In genomic region chr8:46943337-46943736, GRCm38 (mm10) we compare ENCODE assay signal across 22 mouse cellular contexts. TPM values are rescaled to one million over a fixed set of nuclear protein-coding genes. Genes with fewer than 3 reads are reported as not detected.
DNase-seq lines count a peak whose midpoint lies in the region; ATAC-seq and TF ChIP-seq lines count a peak whose summit lies in the region.
"Had no signal": no experiment of that assay in that cellular context is flagged by ENCODE, and none has a peak within 500 bp of the region (broad histone marks: within the 10 kb centered on the region; RNA-seq: fewer than 3 reads in every experiment).

No protein-coding gene starts in this region.

- no peak for ATAC-seq in kidney, embryonic 15.5 days (replicated peaks; ENCODE audit: low FRiP score)
- ATAC-seq in hindbrain, embryonic 12.5 days (ENCODE audit: low FRiP score), result no peak
- ATAC-seq: forebrain, embryonic 13.5 days; forebrain, postnatal 0 days had no signal

- in situ Hi-C loops in CH12.LX (cut with MboI; ENCODE audit: low pct_ligation_motif_present, low pct_unique_long_range_greater_than_20kb, low sequenced_read_pairs), result loop anchor here (25.0 kb wide), 1 partner anchor 731 kb away; the partner anchor contains the start of gene Slc25a4

- H3K27ac ChIP-seq in CH12.LX (ENCODE audit: insufficient read depth, low read depth), result peak overlapping the region; percentile 85
- H3K27ac ChIP-seq in kidney, embryonic 15.5 days, result no peak overlapping the region
- H3K27ac ChIP-seq in hindbrain, embryonic 12.5 days, result no peak overlapping the region
- H3K27ac ChIP-seq: embryonic facial prominence, embryonic 10.5 days; forebrain, embryonic 13.5 days; heart, embryonic 10.5 days; heart, embryonic 15.5 days; hindbrain, embryonic 15.5 days had no signal

- H3K4me2 ChIP-seq in CH12.LX (ENCODE audit: insufficient read depth, low read depth, poor library complexity, severe bottlenecking), result no peak overlapping the region
- no peak overlapping the region for H3K4me2 ChIP-seq in kidney, embryonic 15.5 days
- H3K4me2 ChIP-seq in hindbrain, embryonic 12.5 days (replicated peaks), result no peak overlapping the region
- H3K4me2 ChIP-seq: forebrain, embryonic 13.5 days; heart, embryonic 15.5 days; hindbrain, embryonic 15.5 days had no signal

- 0 out of 2 replicates have a peak, but pooled peaks have one; percentile 22 for TF ChIP-seq POLR2A in CH12.LX (IDR thresholded peaks at IDR 0.05; ENCODE audit: low read depth, low read length)

- no peaks in the 10 kb centered on the region for H3K36me3 ChIP-seq in CH12.LX (replicated peaks in 1 of 2; ENCODE audit: control insufficient read depth in 1 of 2, insufficient read depth in 1 of 2, low read length in 1 of 2)
- no peaks in the 10 kb centered on the region for H3K36me3 ChIP-seq in kidney, embryonic 15.5 days
- no peaks in the 10 kb centered on the region for H3K36me3 ChIP-seq in hindbrain, embryonic 12.5 days
- H3K36me3 ChIP-seq: embryonic facial prominence, embryonic 10.5 days; heart, embryonic 10.5 days; heart, embryonic 15.5 days; hindbrain, embryonic 15.5 days had no signal

- H3K4me3 ChIP-seq in CH12.LX (replicated peaks in 1 of 3; ENCODE audit: low read depth in 2 of 3, low read length in 2 of 3, poor library complexity in 1 of 3), result no peak overlapping the region
- H3K4me3 ChIP-seq in kidney, embryonic 15.5 days (replicated peaks), result no peak overlapping the region
- H3K4me3 ChIP-seq in hindbrain, embryonic 12.5 days, result no peak overlapping the region
- H3K4me3 ChIP-seq: embryonic facial prominence, embryonic 10.5 days; forebrain, embryonic 13.5 days; heart, embryonic 10.5 days; heart, embryonic 15.5 days; hindbrain, embryonic 15.5 days had no signal

- H3K9ac ChIP-seq in CH12.LX (ENCODE audit: insufficient read depth, low read depth), result no peak overlapping the region
- H3K9ac ChIP-seq in kidney, embryonic 15.5 days, result no peak overlapping the region
- no peak overlapping the region for H3K9ac ChIP-seq in hindbrain, embryonic 12.5 days
- H3K9ac ChIP-seq: forebrain, embryonic 13.5 days; forebrain, postnatal 0 days; heart, embryonic 15.5 days; hindbrain, embryonic 15.5 days had no signal

- H3K27me3 ChIP-seq in CH12.LX (replicated peaks), result no peaks in the 10 kb centered on the region
- H3K27me3 ChIP-seq in kidney, embryonic 15.5 days, result no peaks in the 10 kb centered on the region
- H3K27me3 ChIP-seq in hindbrain, embryonic 12.5 days, result no peaks in the 10 kb centered on the region
- H3K27me3 ChIP-seq: forebrain, embryonic 13.5 days; heart, embryonic 15.5 days; hindbrain, embryonic 15.5 days had no signal

- TF ChIP-seq EP300 in CH12.LX (IDR thresholded peaks at IDR 0.05; ENCODE audit: low read length), result peak; percentile 48; the same call in 1 of the 2 replicates

- no peak for TF ChIP-seq RAD21 in CH12.LX (IDR thresholded peaks at IDR 0.05; ENCODE audit: low read depth, low read length)

- no peak for TF ChIP-seq CTCF in CH12.LX (conservative IDR thresholded peaks at IDR 0.05 in 1 of 2, IDR thresholded peaks at IDR 0.05 in 1 of 2; ENCODE audit: low read depth in 2 of 2, low read length in 2 of 2)

- peak; percentile 19 for DNase-seq in testis, postnatal 10 days (ENCODE audit: low spot score)
- no peak for DNase-seq in testis, postnatal 14 days (ENCODE audit: low spot score)
- DNase-seq in CH12.LX (ENCODE audit: extremely low read depth), result peak; percentile 66
- peak; percentile 28 for DNase-seq in naive thymus-derived CD4-positive, alpha-beta T cell, adult 2 months (ENCODE audit: low read depth)
- DNase-seq in layer of hippocampus, adult 18-20 months (ENCODE audit: low spot score in 2 of 2), result no peak
- no peak for DNase-seq in left cerebral cortex, adult 9 months (ENCODE audit: low spot score in 2 of 2)
- DNase-seq: adrenal gland, adult 8-10 months; adrenal gland, postnatal 36 days; cerebellum, adult 2 months; cerebellum, postnatal 10 days; forebrain, postnatal 0 days; gastrocnemius, postnatal 14 days; heart, postnatal 14 days had no signal

- dilution Hi-C loops in CH12.LX (cut with MboI; ENCODE audit: extremely low pct_ligation_motif_present, extremely low pct_unique_long_range_greater_than_20kb, low sequenced_read_pairs), result no loop called here

- peaks cover 14% of the 10 kb centered on the region for H3K9me3 ChIP-seq in CH12.LX (replicated peaks; ENCODE audit: low read length)
- no peaks in the 10 kb centered on the region for H3K9me3 ChIP-seq in kidney, embryonic 15.5 days (replicated peaks)
- 0 out of 2 replicates have a peak, but pooled peaks cover 4% of the 10 kb centered on the region for H3K9me3 ChIP-seq in hindbrain, embryonic 12.5 days (replicated peaks)
- H3K9me3 ChIP-seq: heart, embryonic 10.5 days; heart, embryonic 15.5 days; hindbrain, embryonic 15.5 days had no signal

- H3K79me2 ChIP-seq in CH12.LX (replicated peaks; ENCODE audit: control insufficient read depth, extremely low read depth, insufficient read depth, poor library complexity, severe bottlenecking), result no peaks in the 10 kb centered on the region

- peaks cover 28 to 64% of the 10 kb centered on the region in 2 experiments for H3K4me1 ChIP-seq in CH12.LX (ENCODE audit: control insufficient read depth in 1 of 2, insufficient read depth in 2 of 2)
- peaks cover 20% of the 10 kb centered on the region for H3K4me1 ChIP-seq in kidney, embryonic 15.5 days
- 0 out of 2 replicates have a peak, but pooled peaks cover 4% of the 10 kb centered on the region for H3K4me1 ChIP-seq in hindbrain, embryonic 12.5 days
- H3K4me1 ChIP-seq: forebrain, embryonic 13.5 days; heart, embryonic 10.5 days; heart, embryonic 15.5 days; hindbrain, embryonic 15.5 days had no signal

- 91% methylated on average over 4 of the region's 4 CpGs for WGBS in kidney, embryonic 15.5 days
- WGBS in hindbrain, embryonic 12.5 days, result 87% methylated on average over 4 of the region's 4 CpGs

TF ChIP-seq in CH12.LX, 34 proteins besides CTCF, POLR2A, EP300 and RAD21 (continues in another document):
- TF ChIP-seq MEF2A (IDR thresholded peaks at IDR 0.05; ENCODE audit: borderline replicate concordance, low read depth, low read length), result peak; percentile 73
- 0 out of 2 replicates have a peak, but pooled peaks have one; percentile 14 for TF ChIP-seq CHD2 (IDR thresholded peaks at IDR 0.05; ENCODE audit: low read length)
- TF ChIP-seq ZMIZ1 (IDR thresholded peaks at IDR 0.05; ENCODE audit: low read depth, low read length), result no peak
- TF ChIP-seq NELFE (IDR thresholded peaks at IDR 0.05; ENCODE audit: low read depth, low read length), result no peak
- TF ChIP-seq MYC (IDR thresholded peaks at IDR 0.05; ENCODE audit: low read depth, low read length), result no peak
- 0 out of 2 replicates have a peak, but pooled peaks have one; percentile 7 for TF ChIP-seq SMC3 (IDR thresholded peaks at IDR 0.05; ENCODE audit: low read depth, low read length)
- 0 out of 2 replicates have a peak, but pooled peaks have one; percentile 48 for TF ChIP-seq RCOR1 (conservative IDR thresholded peaks at IDR 0.05; ENCODE audit: low read depth, low read length)
- no peak for TF ChIP-seq GABPA (IDR thresholded peaks at IDR 0.05; ENCODE audit: insufficient replicate concordance, low read depth, low read length)
- no peak for TF ChIP-seq ELF1 (IDR thresholded peaks at IDR 0.05; ENCODE audit: low read depth, low read length)
- TF ChIP-seq NRF1 (IDR thresholded peaks at IDR 0.05; ENCODE audit: low read depth, low read length), result no peak
- TF ChIP-seq ZC3H11A (IDR thresholded peaks at IDR 0.05; ENCODE audit: low read depth, low read length), result no peak
- no peak for TF ChIP-seq E2F4 (IDR thresholded peaks at IDR 0.05; ENCODE audit: insufficient replicate concordance, low read depth, low read length)
- TF ChIP-seq TCF12 (IDR thresholded peaks at IDR 0.05; ENCODE audit: low read depth, low read length), result peak; percentile 56
- TF ChIP-seq ETS1 (conservative IDR thresholded peaks at IDR 0.05; ENCODE audit: low read depth, low read length), result peak; percentile 77
- TF ChIP-seq ZNF384 (IDR thresholded peaks at IDR 0.05; ENCODE audit: low read depth, low read length), result peak; percentile 84
- no peak for TF ChIP-seq JUN (IDR thresholded peaks at IDR 0.05; ENCODE audit: insufficient read depth, low read depth, low read length)
- TF ChIP-seq JUND (conservative IDR thresholded peaks at IDR 0.05; ENCODE audit: low read depth, low read length), result no peak
- peak; percentile 81 for TF ChIP-seq IRF4 (IDR thresholded peaks at IDR 0.05; ENCODE audit: low read depth, low read length)
- TF ChIP-seq CHD1 (IDR thresholded peaks at IDR 0.05; ENCODE audit: low read depth, low read length), result no peak
- TF ChIP-seq MAFK (IDR thresholded peaks at IDR 0.05; ENCODE audit: insufficient replicate concordance, low read length), result no peak
- 0 out of 2 replicates have a peak, but pooled peaks have one; percentile 46 for TF ChIP-seq MAX (IDR thresholded peaks at IDR 0.05; ENCODE audit: low read length)
- peak; percentile 80 for TF ChIP-seq BHLHE40 (IDR thresholded peaks at IDR 0.05; ENCODE audit: low read depth, low read length)
- TF ChIP-seq POLR2AphosphoS2 (IDR thresholded peaks at IDR 0.05; ENCODE audit: low read depth, low read length), result no peak
- peak; percentile 75; the same call in 1 of the 2 replicates for TF ChIP-seq ZKSCAN1 (IDR thresholded peaks at IDR 0.05; ENCODE audit: borderline replicate concordance, low read depth, low read length)
- TF ChIP-seq KAT2A (IDR thresholded peaks at IDR 0.05; ENCODE audit: insufficient replicate concordance, low read length), result no peak
- TF ChIP-seq HCFC1 (IDR thresholded peaks at IDR 0.05; ENCODE audit: low read depth, low read length), result no peak
- peak; percentile 74; the same call in 1 of the 2 replicates for TF ChIP-seq MAZ (IDR thresholded peaks at IDR 0.05; ENCODE audit: low read depth, low read length)
- 0 out of 2 replicates have a peak, but pooled peaks have one; percentile 36 for TF ChIP-seq SIN3A (IDR thresholded peaks at IDR 0.05; ENCODE audit: low read length)
- no peak for TF ChIP-seq TBP (conservative IDR thresholded peaks at IDR 0.05; ENCODE audit: low read depth, low read length)
- no peak for TF ChIP-seq UBTF (IDR thresholded peaks at IDR 0.05; ENCODE audit: low read depth, low read length)
- TF ChIP-seq MXI1 (IDR thresholded peaks at IDR 0.05; ENCODE audit: low read depth, low read length), result no peak
- no peak for TF ChIP-seq USF2 (conservative IDR thresholded peaks at IDR 0.05; ENCODE audit: low read depth, low read length)
- no peak for TF ChIP-seq PAX5 (IDR thresholded peaks at IDR 0.05; ENCODE audit: low read length)

RNA-seq across cellular contexts. Expression of gene Enpp6, which starts 43.4 kb away (rescaled TPM):
- total RNA-seq in CH12.LX (2012; rRNA removed), result not detected in 2 replicates
- 0.15 TPM in 1 of 2 replicates, not detected in the other for total RNA-seq in CH12.LX (2014; rRNA removed)
- not detected in 2 replicates for polyA plus RNA-seq in CH12.LX (2012; ENCODE audit: insufficient read length, low read depth)
- total RNA-seq in layer of hippocampus, adult 18-20 months (2021), result 1 to 10 TPM; 5.0 to 6.4 TPM
- polyA plus RNA-seq in kidney, embryonic 15.5 days (2015; fragmentation: Nextera tagmentation; extraction: Ambion mirVana), result 1.7 TPM in 2 replicates
- 0.36 and 0.57 TPM in 2 replicates for polyA plus RNA-seq in hindbrain, embryonic 12.5 days (2016; fragmentation: Nextera tagmentation; extraction: Ambion mirVana)
- total RNA-seq: granulocyte monocyte progenitor cell, adult 5-6 weeks; hematopoietic stem cell, adult 5-6 weeks had no signal

Comparison
In these comparisons a context has a peak if more than half of its experiments do, and no peak if none do; other contexts are left out.
1. DNase-seq: peak in testis, postnatal 10 days (single experiment), CH12.LX (single experiment) and naive thymus-derived CD4-positive, alpha-beta T cell, adult 2 months (single experiment); none in testis, postnatal 14 days (single experiment), layer of hippocampus, adult 18-20 months (0 of 2) and left cerebral cortex, adult 9 months (0 of 2).